Mouse (Mus musculus) ES-CJ7 (cell line): Measurements from ENCODE around the gene Cgref1.

Experiments
- DNase-seq: peaks from one replicate; pipeline ENCODE4 v3.0.0; 2011; ENCODE audit warnings: low read depth, low spot score

Gene Cgref1

GRCm38 (mm10) chr5:30950451-30950850 lies 5.1 kb upstream of the Cgref1 start:
- no peak for DNase-seq

GRCm38 (mm10) chr5:30949654-30950326 lies 4.4 kb upstream of the Cgref1 start:
- peak; percentile 92 for DNase-seq

- DNase-seq, result no peak
Observed at GRCm38 (mm10) chr5:30948620-30949019, 3.2 kb upstream of the Cgref1 start.

- DNase-seq, result no peak
Observed at GRCm38 (mm10) chr5:30944344-30944743, 1.0 kb downstream of the Cgref1 start.

- DNase-seq, result peak; percentile 60
Observed at GRCm38 (mm10) chr5:30943004-30943403, 2.4 kb downstream of the Cgref1 start.

GRCm38 (mm10) chr5:30934725-30935461 lies 10.5 kb downstream of the Cgref1 start:
- no peak for DNase-seq

- DNase-seq, result no peak
Observed at GRCm38 (mm10) chr5:30933705-30934104, 11.7 kb downstream of the Cgref1 start.

GRCm38 (mm10) chr5:30931378-30931777 lies 14.0 kb downstream of the Cgref1 start:
- no peak for DNase-seq

- DNase-seq, result no peak
Observed at GRCm38 (mm10) chr5:30930846-30931245, 14.5 kb downstream of the Cgref1 start.

- peak; percentile 56 for DNase-seq
Observed at GRCm38 (mm10) chr5:30930121-30930520, 15.3 kb downstream of the Cgref1 start.

- peak; percentile 56 for DNase-seq
Observed at GRCm38 (mm10) chr5:30927945-30928529, 17.4 kb downstream of the Cgref1 start.

- no peak for DNase-seq
Observed at GRCm38 (mm10) chr5:30926073-30926472, 19.3 kb downstream of the Cgref1 start.

GRCm38 (mm10) chr5:30925217-30925616 lies 20.2 kb downstream of the Cgref1 start:
- no peak for DNase-seq

GRCm38 (mm10) chr5:30924614-30925013 lies 20.8 kb downstream of the Cgref1 start:
- DNase-seq, result no peak

- no peak for DNase-seq
Observed at GRCm38 (mm10) chr5:30923119-30923518, 22.3 kb downstream of the Cgref1 start.

- DNase-seq, result no peak
Observed at GRCm38 (mm10) chr5:30922581-30923041, 22.8 kb downstream of the Cgref1 start.

- peak; percentile 88 for DNase-seq
Observed at GRCm38 (mm10) chr5:30921256-30922033, 23.9 kb downstream of the Cgref1 start, which contains the start of gene Khk. TSS of gene Khk (plus strand) at chr5:30921431.

GRCm38 (mm10) chr5:30920621-30921020 lies 24.8 kb downstream of the Cgref1 start:
- DNase-seq, result no peak

- peak; percentile 66 for DNase-seq
Observed at GRCm38 (mm10) chr5:30919831-30920614, 25.4 kb downstream of the Cgref1 start.

- no peak for DNase-seq
Observed at GRCm38 (mm10) chr5:30918691-30919090, 26.7 kb downstream of the Cgref1 start.
